Mouse (Mus musculus): ENCODE measurements around the gene Nmnat1.
A peak's percentile ranks its signal among the peaks of the same experiment; 100 is the strongest.
"Not testable (repeated sequence)": the region's sequence is repeated elsewhere in the genome, so short reads cannot be mapped to it uniquely, and the experiment has no call there.

The Nmnat1 gene

GRCm38 (mm10) chr4:149440576-149440975 is 44.4 kb downstream of the Nmnat1 start:
- no peak for DNase-seq

DNA sequence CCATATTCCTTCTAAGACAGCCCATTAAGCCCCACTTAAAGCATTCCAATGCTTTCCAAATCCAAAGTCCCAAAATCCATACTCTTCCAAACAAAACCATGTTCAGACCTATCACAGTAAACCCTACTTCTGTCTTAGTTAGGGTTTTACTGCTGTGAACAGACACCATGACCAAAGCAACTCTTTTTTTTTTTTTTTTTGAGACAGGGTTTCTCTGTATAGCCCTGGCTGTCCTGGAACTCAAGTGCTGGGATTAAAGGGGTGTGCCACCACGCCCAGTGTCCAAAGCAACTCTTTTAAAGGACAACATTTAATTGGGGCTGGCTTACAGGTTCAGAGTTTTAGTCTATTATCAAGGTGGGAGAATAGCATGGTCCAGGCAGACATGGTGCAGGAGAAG is 53.1 kb downstream of the Nmnat1 start:
- DNase-seq = not testable (repeated sequence)

GRCm38 (mm10) chr4:149429592-149429991 is 55.4 kb downstream of the Nmnat1 start:
- no peak for DNase-seq

GRCm38 (mm10) chr4:149426325-149427199 is 58.4 kb downstream of the Nmnat1 start, which contains the start of gene Ube4b:
Ube4b (minus strand) TSS chr4:149426749.
- peak; percentile 100 for DNase-seq

- DNase-seq = peak; percentile 64
These were observed 59.2 kb downstream of the Nmnat1 start for GRCm38 (mm10) chr4:149425801-149426292.

GRCm38 (mm10) chr4:149424755-149425154 is 60.2 kb downstream of the Nmnat1 start:
- DNase-seq = no peak

DNA sequence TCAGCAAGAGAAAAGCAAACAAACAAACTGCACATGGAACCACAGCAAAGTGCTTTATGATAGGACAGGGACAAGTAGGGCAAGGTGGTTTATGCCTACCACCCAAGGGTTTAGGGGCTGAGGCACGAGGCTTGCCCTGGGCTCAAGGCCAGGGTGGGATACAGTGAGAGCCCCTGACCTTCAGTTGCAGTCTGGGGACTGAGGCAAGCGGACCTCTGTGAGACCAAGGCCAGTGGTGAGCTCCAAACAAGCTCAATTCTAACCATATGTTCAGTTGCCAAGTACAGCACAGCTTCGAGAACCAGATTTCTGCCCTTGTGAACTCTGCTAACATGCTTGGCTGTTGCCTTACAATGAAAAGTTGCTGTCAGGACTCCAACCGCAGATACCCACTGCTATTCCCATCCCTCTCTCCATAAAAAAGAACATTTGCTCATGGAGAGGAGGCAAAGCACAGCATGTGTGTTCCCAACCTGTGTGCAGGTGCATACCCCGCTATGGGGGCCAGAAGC is 67.1 kb downstream of the Nmnat1 start:
- no peak for DNase-seq

Data from thymus, postnatal 4 days (tissue).